Mouse (Mus musculus) midbrain, embryonic 16.5 days (tissue): ENCODE measurements around the gene Tbx10. TPM values are rescaled to one million over a fixed set of nuclear protein-coding genes. Genes with fewer than 3 reads are reported as not detected.

Experiments
- ATAC-seq: fragments of 200-750 bp; cut with Nextera tagmentation; 2 replicates; pipeline ENCODE4 v1.8.0; 2017; ENCODE audit warnings: moderate TSS enrichment
- H3K27ac ChIP-seq: fragments of 300-500 bp; sonication (generic); 2 replicates; pipeline ENCODE4 v1.5.1; 2014; ENCODE audit warnings: mild to moderate bottlenecking, low read length, mixed read lengths
- H3K27me3 ChIP-seq: fragments of 300-500 bp; sonication (generic); 2 replicates; pipeline ENCODE4 v1.6.1; 2014; ENCODE audit warnings: low read depth, low read length, mixed read lengths; ENCODE audit not compliant: control insufficient read depth, insufficient read depth
- H3K36me3 ChIP-seq: fragments of 300-500 bp; sonication (generic); 2 replicates; pipeline ENCODE4 v1.6.1; 2014; ENCODE audit warnings: mild to moderate bottlenecking, low read length, moderate library complexity, mixed read lengths; ENCODE audit not compliant: control insufficient read depth, insufficient read depth
- H3K4me1 ChIP-seq: fragments of 300-500 bp; sonication (generic); 2 replicates; pipeline ENCODE4 v1.6.1; 2014; ENCODE audit warnings: mild to moderate bottlenecking, low read length, mixed read lengths; ENCODE audit not compliant: control insufficient read depth, insufficient read depth
- H3K4me2 ChIP-seq: fragments of 300-500 bp; sonication (generic); 2 replicates; pipeline ENCODE4 v1.6.1; 2014; ENCODE audit warnings: mild to moderate bottlenecking, low read length, mixed read lengths
- H3K4me3 ChIP-seq: fragments of 300-500 bp; sonication (generic); 2 replicates; pipeline ENCODE4 v1.5.1; 2014; ENCODE audit warnings: low read depth, mild to moderate bottlenecking, low read length, moderate library complexity, mixed read lengths
- H3K9ac ChIP-seq: fragments of 300-500 bp; sonication (generic); 2 replicates; pipeline ENCODE4 v1.6.1; 2014; ENCODE audit warnings: low read depth, low read length, mixed read lengths
- H3K9me3 ChIP-seq: fragments of 300-500 bp; sonication (generic); replicated peaks from 2 replicates; pipeline ENCODE4 v1.6.1; 2014; ENCODE audit warnings: mild to moderate bottlenecking, low read length, mixed read lengths; ENCODE audit not compliant: control insufficient read depth, poor library complexity, severe bottlenecking
- WGBS: fragments of 180-500 bp; shearing (Covaris S2); extraction: QIAGEN DNeasy Blood & Tissue Kit; methylation state at CpG from one replicate; pipeline ENCODE4 v1.1.7; 2014; 5-methylcytosine and 5-hydroxymethylcytosine counted together
- polyA plus RNA-seq: library from polyadenylated mRNA; unstranded; fragments of >200 nt; fragmentation: Nextera tagmentation; extraction: Ambion mirVana; gene quantifications from 2 replicates; pipeline ENCODE4 v1.2.1, GENCODE M21; 2015

Tbx10 gene
- polyA plus RNA-seq, 1 experiment from 2014 or later, result not detected

DNA sequence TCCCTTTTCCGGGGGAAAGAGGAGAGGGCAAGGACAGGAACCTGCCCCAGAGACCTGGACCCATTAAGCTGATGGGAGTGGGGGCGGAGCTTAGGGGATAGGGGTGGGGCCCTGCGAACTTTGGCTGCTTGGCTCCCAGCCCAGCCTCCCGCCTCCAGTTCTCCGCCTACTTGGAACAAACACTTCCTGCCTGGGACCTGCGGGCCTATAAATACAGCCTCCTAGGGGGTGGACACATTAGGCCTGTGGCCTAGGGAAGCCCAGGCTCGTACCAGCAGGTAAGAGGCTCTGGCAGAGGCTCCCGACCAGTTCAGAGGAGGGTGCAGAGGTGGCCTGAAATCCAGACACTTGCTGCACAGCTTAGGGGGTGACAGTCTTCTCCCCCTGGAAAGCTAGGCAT lies 6.2 kb upstream of the Tbx10 start, which contains the start of gene Acy3:
Gene Acy3 (plus strand): TSS at position 237 of the 400 bp plus-strand sequence.
- no peak for ATAC-seq
- Histone ChIP-seq H3K9me3 (no peaks in the 10 kb centered on the region), H3K27me3 (no peaks in the 10 kb centered on the region), H3K36me3 (no peaks in the 10 kb centered on the region), H3K9ac (no peak within 1 kb of the TSS), H3K4me2 (no peak within 1 kb of the TSS), H3K27ac (no peak within 1 kb of the TSS), H3K4me1 (no peaks in the 10 kb centered on the region), H3K4me3 (no peak within 1 kb of the TSS)
- 13% methylated on average over 8 of the region's 8 CpGs for WGBS

DNA sequence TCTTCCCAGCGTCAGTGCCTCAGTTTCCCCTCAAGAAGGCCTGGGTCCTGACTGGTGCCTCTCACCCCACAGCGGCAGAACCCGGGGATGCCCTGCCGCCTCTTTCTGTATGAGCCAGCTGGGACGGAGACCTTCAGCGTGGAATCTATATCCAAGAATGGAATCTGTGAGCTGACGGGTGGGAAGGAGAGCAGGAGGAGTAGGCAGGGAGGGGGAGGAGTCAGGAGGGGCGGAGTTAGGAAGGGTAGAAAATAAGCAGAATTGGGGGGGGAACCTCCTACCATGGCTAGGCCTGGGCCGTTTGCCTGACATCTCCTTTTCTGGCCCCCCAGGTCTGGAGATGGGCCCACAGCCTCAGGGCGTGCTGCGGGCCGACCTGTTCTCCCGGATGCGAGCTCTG lies 4.5 kb upstream of the Tbx10 start:
- H3K9ac ChIP-seq, result no peak overlapping the region
- H3K4me3 ChIP-seq, result no peak overlapping the region
- 84% methylated on average over 14 of the region's 14 CpGs for WGBS
- no peaks in the 10 kb centered on the region for H3K4me1 ChIP-seq
- H3K27ac ChIP-seq, result no peak overlapping the region
- H3K36me3 ChIP-seq, result no peaks in the 10 kb centered on the region
- no peak overlapping the region for H3K4me2 ChIP-seq
- no peak for ATAC-seq
- no peaks in the 10 kb centered on the region for H3K9me3 ChIP-seq
- H3K27me3 ChIP-seq, result no peaks in the 10 kb centered on the region

DNA sequence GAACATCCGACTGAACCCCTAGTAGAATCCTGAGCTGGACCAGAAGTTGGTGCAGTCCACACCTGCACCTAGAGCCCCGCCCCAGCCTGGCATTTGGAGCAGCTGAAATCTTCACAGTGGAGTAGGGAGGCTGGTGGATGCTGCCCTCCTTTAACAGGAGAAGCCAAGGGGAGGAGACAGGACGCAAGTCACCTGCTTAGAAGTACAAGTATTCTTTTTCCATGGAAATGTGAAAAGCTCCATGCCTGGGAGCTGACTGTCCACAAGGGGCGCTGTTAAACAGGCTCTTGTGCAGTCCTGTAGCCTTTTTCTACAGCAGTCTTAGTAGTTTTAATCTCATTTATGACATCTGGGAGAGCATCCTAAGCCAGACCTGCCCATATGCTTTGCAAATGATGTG lies 3.8 kb upstream of the Tbx10 start:
- 90% methylated on average over 4 of the region's 4 CpGs for WGBS
- H3K27me3 ChIP-seq, result no peaks in the 10 kb centered on the region
- H3K36me3 ChIP-seq, result no peaks in the 10 kb centered on the region
- no peak overlapping the region for H3K9ac ChIP-seq
- no peaks in the 10 kb centered on the region for H3K4me1 ChIP-seq
- no peak overlapping the region for H3K27ac ChIP-seq
- no peaks in the 10 kb centered on the region for H3K9me3 ChIP-seq
- no peak overlapping the region for H3K4me3 ChIP-seq
- no peak for ATAC-seq
- H3K4me2 ChIP-seq, result no peak overlapping the region

DNA sequence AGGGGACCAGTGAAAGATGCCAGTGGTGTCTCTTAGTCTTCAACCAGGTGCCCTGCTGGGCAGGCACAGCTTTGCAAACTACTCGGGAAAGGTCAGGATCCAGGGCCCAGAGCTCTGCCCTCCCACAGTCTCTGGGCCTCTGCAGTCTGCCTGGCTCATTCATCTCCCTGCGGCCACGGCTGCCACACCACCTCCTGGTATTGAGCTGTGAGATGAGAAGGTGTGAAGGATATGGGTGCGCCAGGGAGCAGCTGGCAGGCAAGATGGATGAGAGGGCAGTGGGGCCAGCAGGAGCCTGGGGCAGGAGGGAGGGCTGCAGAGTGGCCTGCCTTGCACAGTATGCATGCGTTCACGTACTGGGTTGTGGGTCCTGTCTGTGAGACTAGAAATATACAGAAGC lies 1.7 kb upstream of the Tbx10 start:
- Histone ChIP-seq H3K36me3 (no peaks in the 10 kb centered on the region), H3K9ac (no peak overlapping the region), H3K4me2 (no peak overlapping the region), H3K27ac (no peak overlapping the region), H3K9me3 (no peaks in the 10 kb centered on the region), H3K4me1 (no peaks in the 10 kb centered on the region), H3K27me3 (no peaks in the 10 kb centered on the region), H3K4me3 (no peak overlapping the region)
- 70% methylated on average over 6 of the region's 6 CpGs for WGBS
- ATAC-seq, result no peak

DNA sequence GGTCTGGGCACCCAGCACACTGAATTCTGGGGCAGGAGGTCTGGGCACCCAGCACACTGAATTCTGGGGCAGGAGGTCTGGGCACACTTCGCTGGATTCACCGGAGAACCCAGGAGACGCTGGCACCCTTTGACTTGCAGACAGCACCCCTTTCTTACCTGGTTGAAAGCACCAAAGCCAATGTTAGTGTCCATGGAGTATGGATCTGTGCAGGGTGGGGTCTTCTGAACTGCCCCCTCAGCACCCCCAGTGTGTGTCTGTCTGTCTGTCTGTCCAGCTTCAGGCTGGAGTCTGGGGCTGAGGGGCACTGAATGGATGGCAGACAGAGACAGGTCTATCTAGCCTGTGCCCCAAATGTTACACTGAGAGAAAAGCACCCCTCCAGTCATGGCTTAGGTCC lies 990 bp upstream of the Tbx10 start:
- no peak for ATAC-seq
- H3K4me2 ChIP-seq, result no peak overlapping the region
- WGBS, result 96% methylated on average over 3 of the region's 3 CpGs

DNA sequence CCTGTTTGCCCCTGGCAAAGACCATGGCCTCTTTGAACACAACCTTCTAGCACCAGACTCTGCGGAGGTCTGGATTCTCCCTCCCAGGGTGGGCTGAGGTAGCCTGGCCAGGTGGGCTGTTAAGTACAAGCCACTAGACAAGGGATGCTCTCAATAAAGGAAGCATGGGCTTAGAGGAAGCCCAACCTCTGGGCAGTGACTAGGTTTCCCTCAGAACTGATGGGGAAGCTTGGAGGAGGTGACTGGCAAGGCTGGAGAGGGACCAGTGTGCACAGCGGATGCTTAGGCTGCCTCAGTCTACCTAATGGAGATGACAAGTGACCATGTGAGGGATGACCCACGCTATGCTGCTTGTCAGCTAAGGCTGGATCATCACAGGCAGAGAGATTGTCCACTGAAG lies 586 bp upstream of the Tbx10 start:
- no peaks in the 10 kb centered on the region for H3K4me1 ChIP-seq
- 87% methylated on average over 3 of the region's 3 CpGs for WGBS
- H3K9ac ChIP-seq, result no peak overlapping the region
- H3K9me3 ChIP-seq, result no peaks in the 10 kb centered on the region
- H3K4me2 ChIP-seq, result no peak overlapping the region
- H3K27me3 ChIP-seq, result no peaks in the 10 kb centered on the region
- H3K36me3 ChIP-seq, result no peaks in the 10 kb centered on the region
- ATAC-seq, result no peak
- H3K4me3 ChIP-seq, result no peak overlapping the region
- no peak overlapping the region for H3K27ac ChIP-seq

More for the DNA sequence above, 990 bp upstream of the Tbx10 start:
- Histone ChIP-seq H3K9ac (no peak overlapping the region), H3K9me3 (no peaks in the 10 kb centered on the region), H3K4me3 (no peak overlapping the region), H3K27ac (no peak overlapping the region), H3K27me3 (no peaks in the 10 kb centered on the region), H3K4me1 (no peaks in the 10 kb centered on the region), H3K36me3 (no peaks in the 10 kb centered on the region)

DNA sequence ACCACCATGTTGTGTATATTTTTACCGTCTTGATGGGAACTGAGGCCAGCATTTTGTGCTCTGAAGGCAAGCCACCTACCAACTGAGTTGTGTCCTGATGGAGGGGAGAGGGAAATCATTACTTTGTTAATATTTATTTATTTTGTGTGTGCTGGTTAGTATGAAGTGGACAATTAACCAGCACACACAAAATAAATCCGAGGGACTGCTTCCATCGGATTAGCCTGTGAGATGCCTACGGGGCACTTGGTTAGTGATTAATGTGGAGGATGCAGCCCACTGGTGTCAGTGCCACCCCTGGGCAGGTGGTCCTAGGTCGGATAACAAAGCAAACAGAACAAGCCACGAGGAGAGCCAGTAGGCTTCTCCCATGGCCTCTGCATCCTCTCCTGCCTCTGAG lies 2.4 kb downstream of the Tbx10 start:
- Histone ChIP-seq H3K27ac (no peak overlapping the region), H3K4me2 (no peak overlapping the region), H3K4me3 (no peak overlapping the region), H3K36me3 (no peaks in the 10 kb centered on the region), H3K4me1 (peaks cover 5% of the 10 kb centered on the region; the same call in 1 of the 2 replicates), H3K9ac (no peak overlapping the region), H3K9me3 (no peaks in the 10 kb centered on the region), H3K27me3 (no peaks in the 10 kb centered on the region)
- no peak for ATAC-seq
- WGBS, result 72% methylated on average over 6 of the region's 6 CpGs

DNA sequence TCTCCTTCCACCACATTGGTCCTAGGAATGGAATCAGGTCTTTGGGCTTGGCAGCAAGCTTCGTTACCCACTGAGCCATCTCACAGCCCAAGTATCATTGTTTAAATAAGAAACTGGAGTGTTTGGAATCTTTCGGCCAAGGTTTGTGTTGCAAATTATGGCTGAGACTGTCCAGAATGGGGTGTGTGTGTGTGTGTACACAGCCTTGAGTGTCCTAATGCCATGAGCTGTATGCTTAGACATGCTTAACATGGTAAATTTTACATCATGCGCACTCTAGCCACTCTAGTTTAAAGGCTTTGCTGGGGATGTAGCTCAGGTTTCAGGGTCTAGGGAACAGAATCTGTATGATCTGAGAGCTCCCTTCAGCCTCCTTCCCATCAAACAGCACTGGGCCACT lies 3.0 kb downstream of the Tbx10 start:
- H3K4me2 ChIP-seq, result no peak overlapping the region
- H3K4me1 ChIP-seq, result peaks cover 5% of the 10 kb centered on the region; the same call in 1 of the 2 replicates
- H3K27me3 ChIP-seq, result no peaks in the 10 kb centered on the region
- no peak overlapping the region for H3K4me3 ChIP-seq
- H3K36me3 ChIP-seq, result no peaks in the 10 kb centered on the region
- H3K27ac ChIP-seq, result no peak overlapping the region
- no peaks in the 10 kb centered on the region for H3K9me3 ChIP-seq
- no peak for ATAC-seq
- 86% methylated on average over 3 of the region's 3 CpGs for WGBS
- H3K9ac ChIP-seq, result no peak overlapping the region

DNA sequence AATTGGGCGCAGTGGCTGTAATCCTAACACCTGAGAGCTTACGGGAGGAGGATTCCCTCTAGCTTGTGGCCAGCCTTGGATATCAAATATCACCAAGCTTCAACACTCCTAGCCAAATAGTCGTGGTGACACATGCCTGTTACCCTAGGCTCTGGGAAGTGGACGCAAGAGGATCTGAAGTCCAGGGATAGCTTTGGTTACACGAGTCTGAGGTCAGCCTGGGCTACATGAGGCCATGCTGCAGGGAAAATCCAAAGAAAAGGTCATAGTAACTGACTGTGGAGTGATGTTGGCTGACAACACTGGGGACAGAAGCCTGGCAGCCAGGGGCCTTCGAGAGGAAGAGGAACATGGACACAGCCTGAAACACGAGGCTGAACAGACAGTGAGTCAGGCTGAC lies 3.6 kb downstream of the Tbx10 start:
- no peak overlapping the region for H3K27ac ChIP-seq
- H3K36me3 ChIP-seq, result no peaks in the 10 kb centered on the region
- ATAC-seq, result no peak
- H3K4me3 ChIP-seq, result no peak overlapping the region
- peaks cover 8% of the 10 kb centered on the region for H3K4me1 ChIP-seq
- no peak overlapping the region for H3K9ac ChIP-seq
- no peak overlapping the region for H3K4me2 ChIP-seq
- H3K27me3 ChIP-seq, result no peaks in the 10 kb centered on the region
- 76% methylated on average over 7 of the region's 7 CpGs for WGBS
- H3K9me3 ChIP-seq, result no peaks in the 10 kb centered on the region

DNA sequence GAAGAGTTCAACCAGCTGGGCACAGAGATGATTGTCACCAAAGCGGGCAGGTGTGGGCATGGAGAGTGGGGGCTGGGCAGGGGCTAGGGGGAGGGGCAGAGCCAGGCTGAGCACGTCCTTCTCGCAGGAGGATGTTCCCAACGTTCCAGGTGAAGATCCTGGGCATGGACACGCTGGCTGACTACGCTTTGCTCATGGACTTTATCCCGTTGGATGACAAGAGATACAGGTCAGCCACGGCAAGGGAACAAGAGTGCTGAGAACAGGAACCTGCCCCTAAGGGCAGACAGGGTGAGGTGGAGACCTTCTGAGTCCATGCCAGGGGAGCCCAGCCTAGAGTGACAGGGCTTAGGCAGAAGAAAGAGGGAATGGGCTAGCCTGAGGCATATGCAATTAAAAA lies 4.2 kb downstream of the Tbx10 start:
- Histone ChIP-seq H3K4me2 (no peak overlapping the region), H3K4me1 (peaks cover 14% of the 10 kb centered on the region), H3K9me3 (no peaks in the 10 kb centered on the region), H3K27me3 (no peaks in the 10 kb centered on the region), H3K36me3 (no peaks in the 10 kb centered on the region), H3K9ac (no peak overlapping the region), H3K27ac (no peak overlapping the region), H3K4me3 (no peak overlapping the region)
- ATAC-seq, result no peak
- 79% methylated on average over 8 of the region's 8 CpGs for WGBS
